Mouse (Mus musculus) MN1 (cell line): ENCODE measurements around the gene Syt8.
A peak's percentile ranks its signal among the peaks of the same experiment; 100 is the strongest.
"Not testable (repeated sequence)": the region's sequence is repeated elsewhere in the genome, so short reads cannot be mapped to it uniquely, and the experiment has no call there.

ENCODE experiments used
- DNase-seq: peaks from one replicate; pipeline ENCODE4 v3.0.0-alpha.2; 2016; ENCODE audit warnings: low spot score

Gene Syt8

GRCm38 (mm10) chr7:142434137-142434865 lies at the start of gene Syt8:
Gene Syt8, plus strand, starts transcription at chr7:142434850.
- DNase-seq, result no peak

- DNase-seq, result no peak
These were observed 48.8 kb upstream of the Syt8 start for GRCm38 (mm10) chr7:142385742-142386403.

GRCm38 (mm10) chr7:142386621-142387201 lies 47.9 kb upstream of the Syt8 start:
- DNase-seq, result no peak

- peak; percentile 95 for DNase-seq
These were observed 47.1 kb upstream of the Syt8 start, which contains the start of gene Ctsd for GRCm38 (mm10) chr7:142387419-142388148. Gene Ctsd, minus strand, starts transcription at chr7:142388038.

- no peak for DNase-seq
These were observed 46.5 kb upstream of the Syt8 start for GRCm38 (mm10) chr7:142388198-142388597.

GRCm38 (mm10) chr7:142388740-142389139 lies 45.9 kb upstream of the Syt8 start:
- no peak for DNase-seq

- no peak for DNase-seq
These were observed 44.5 kb upstream of the Syt8 start for GRCm38 (mm10) chr7:142389961-142390650.

GRCm38 (mm10) chr7:142391108-142391507 lies 43.5 kb upstream of the Syt8 start:
- DNase-seq, result no peak

- no peak for DNase-seq
These were observed 43.0 kb upstream of the Syt8 start for GRCm38 (mm10) chr7:142391609-142392008.

GRCm38 (mm10) chr7:142393191-142393590 lies 41.5 kb upstream of the Syt8 start:
- DNase-seq, result peak; percentile 62

GRCm38 (mm10) chr7:142394261-142395190 lies 40.1 kb upstream of the Syt8 start:
- no peak for DNase-seq

GRCm38 (mm10) chr7:142395472-142395871 lies 39.2 kb upstream of the Syt8 start:
- no peak for DNase-seq

GRCm38 (mm10) chr7:142396611-142397010 lies 38.0 kb upstream of the Syt8 start:
- no peak for DNase-seq

- DNase-seq, result no peak
These were observed 36.6 kb upstream of the Syt8 start for GRCm38 (mm10) chr7:142398052-142398451.

- DNase-seq, result no peak
These were observed 35.4 kb upstream of the Syt8 start for GRCm38 (mm10) chr7:142399250-142399649.

GRCm38 (mm10) chr7:142400112-142400749 lies 34.4 kb upstream of the Syt8 start:
- no peak for DNase-seq

GRCm38 (mm10) chr7:142400750-142401142 lies 33.9 kb upstream of the Syt8 start:
- no peak for DNase-seq

GRCm38 (mm10) chr7:142403591-142403990 lies 31.1 kb upstream of the Syt8 start:
- DNase-seq, result no peak

- not testable (repeated sequence) for DNase-seq
These were observed 29.5 kb upstream of the Syt8 start for GRCm38 (mm10) chr7:142405134-142405533.

- DNase-seq, result no peak
These were observed 26.7 kb upstream of the Syt8 start for GRCm38 (mm10) chr7:142407935-142408334.
